Mouse (Mus musculus): ENCODE data around the gene Cxcr2. TPM values are rescaled to one million over a fixed set of nuclear protein-coding genes. Genes with fewer than 3 reads are reported as not detected.
"Not testable (repeated sequence)": the region's sequence is repeated elsewhere in the genome, so short reads cannot be mapped to it uniquely, and the experiment has no call there.

Gene Cxcr2
- polyA plus RNA-seq, 1 experiment from 2014 or later, result 0.20 TPM

GRCm38 (mm10) chr1:74139415-74139814, 14.4 kb upstream of the Cxcr2 start:
- no peak for DNase-seq (ENCODE audit: low spot score)

GRCm38 (mm10) chr1:74141781-74142180, 12.0 kb upstream of the Cxcr2 start:
- no peak for DNase-seq (ENCODE audit: low spot score)

DNA sequence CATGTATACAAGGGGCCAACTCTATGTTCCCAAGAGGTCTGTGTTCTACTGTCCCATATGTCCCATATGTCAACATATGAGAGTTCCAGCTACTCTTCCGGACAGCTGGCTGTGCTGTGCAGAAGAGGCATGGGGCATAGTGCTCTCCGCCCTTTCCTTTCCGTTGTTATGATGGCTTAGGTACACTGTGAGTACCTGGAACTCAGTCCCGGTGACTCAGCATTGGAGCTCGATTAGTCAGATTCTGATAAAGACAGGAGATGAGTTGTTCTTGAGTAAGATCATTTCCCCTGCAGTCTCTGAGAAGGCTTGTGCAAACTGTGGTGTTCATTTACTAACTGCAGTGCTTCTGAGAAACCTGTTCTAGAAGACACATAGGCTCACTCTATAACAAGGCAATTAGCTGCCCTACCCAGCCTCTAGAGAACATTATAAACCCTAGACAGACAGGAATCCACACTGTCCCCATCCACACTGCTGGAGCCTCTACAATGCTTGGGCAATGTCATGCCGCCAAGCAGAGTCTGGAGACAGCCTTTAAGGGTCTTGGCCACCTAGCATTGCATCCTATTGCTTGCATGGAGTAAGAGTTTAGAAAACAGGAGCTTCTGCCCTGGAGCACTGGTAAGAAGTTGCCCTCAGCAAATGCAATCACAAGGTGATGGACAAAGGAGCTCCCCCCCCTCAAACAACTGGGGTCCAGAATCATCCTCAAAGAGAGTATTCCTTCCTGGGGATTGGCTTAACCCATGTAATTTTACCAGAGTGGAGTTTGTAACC, 4.5 kb upstream of the Cxcr2 start:
- no peak for DNase-seq (ENCODE audit: low spot score)

DNA sequence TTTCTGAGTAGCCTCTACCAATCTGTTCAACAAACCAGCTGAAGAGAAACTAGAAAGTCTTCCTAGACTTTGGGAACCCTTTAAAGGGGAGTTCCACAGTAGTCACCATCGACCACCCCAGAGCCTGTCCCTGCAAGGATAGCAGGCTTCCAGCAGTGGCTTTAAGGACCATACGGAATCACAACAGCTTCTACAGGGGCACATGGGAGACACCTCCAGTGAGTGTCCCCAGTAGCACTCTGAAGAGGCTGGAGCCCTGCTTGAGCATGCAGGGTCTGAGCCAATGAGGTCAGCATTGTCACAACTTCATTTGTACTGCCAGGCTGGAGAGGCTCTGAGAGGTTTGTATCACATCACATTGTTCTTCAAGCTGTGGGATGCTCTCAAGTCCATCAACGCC, 3.7 kb upstream of the Cxcr2 start:
- no peak for DNase-seq (ENCODE audit: low spot score)

DNA sequence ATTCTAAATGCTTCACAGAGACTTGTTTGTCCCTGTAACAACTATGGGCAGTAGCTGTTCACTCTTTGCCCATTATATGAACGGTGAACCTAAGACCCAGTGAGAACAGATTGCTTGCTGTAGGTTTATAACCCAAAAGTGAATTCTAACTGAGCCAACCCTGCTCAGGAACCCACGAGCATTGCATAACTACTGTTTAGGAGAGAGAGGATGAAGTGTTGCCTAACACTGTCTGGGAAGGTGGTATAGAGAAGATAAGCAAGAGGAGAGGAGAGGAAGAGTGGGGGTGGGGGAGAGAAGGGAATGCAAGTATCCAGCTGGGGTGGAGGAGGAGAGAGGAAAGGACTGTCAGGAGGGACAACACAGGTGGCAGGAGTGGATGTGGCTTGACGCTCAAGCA, 2.7 kb upstream of the Cxcr2 start:
- DNase-seq (ENCODE audit: low spot score), result no peak

DNA sequence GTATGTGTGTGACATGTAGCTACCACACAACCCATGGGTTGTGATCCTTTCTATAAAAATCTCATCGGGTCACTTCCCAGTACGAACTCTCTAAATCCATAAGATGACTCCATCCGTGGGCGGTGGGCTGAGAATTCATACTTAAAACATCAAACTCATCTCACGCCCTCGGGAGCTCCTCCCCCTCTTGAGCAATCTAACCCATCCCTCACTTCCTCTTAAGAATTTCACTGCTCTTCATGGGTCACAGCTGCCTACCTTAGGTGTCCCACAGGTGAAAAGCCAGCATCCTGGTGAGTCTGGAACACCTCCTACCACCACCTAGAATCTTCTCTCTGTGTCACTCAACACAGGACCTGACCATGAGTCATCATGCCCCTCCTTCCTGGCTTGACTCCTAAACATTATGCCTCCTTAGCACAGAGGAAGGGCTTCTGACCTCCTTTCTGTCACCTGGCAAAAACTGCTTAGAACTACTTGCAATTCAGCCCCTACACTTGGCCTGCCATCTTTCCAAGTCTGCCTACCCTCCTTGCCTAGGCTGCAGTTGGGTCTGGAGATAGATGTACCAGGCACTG, 1.7 kb downstream of the Cxcr2 start:
- no peak for DNase-seq (ENCODE audit: low spot score)

- no peak for DNase-seq (ENCODE audit: low spot score)
Measured at GRCm38 (mm10) chr1:74156381-74156910, 2.7 kb downstream of the Cxcr2 start.

DNA sequence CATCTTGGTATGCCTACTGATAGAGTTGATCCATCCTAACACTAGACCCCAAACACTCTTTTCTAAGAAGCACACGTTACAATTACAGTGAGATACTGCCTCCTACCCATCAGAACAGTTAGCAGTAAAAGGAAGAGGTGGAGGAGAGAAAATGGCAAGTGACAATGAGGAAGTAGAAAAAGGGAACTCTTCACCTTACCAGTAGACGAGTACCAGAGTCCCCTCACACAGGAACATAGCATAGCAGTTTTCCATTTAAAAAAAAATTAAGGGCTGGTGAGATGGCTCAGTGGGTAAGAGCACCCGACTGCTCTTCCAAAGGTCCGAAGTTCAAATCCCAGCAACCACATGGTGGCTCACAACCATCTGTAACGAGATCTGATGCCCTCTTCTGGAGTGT, 5.8 kb downstream of the Cxcr2 start:
- DNase-seq (ENCODE audit: low spot score), result not testable (repeated sequence)

GRCm38 (mm10) chr1:74160036-74160435, 6.2 kb downstream of the Cxcr2 start:
- DNase-seq (ENCODE audit: low spot score), result no peak

- no peak for DNase-seq (ENCODE audit: low spot score)
Measured at GRCm38 (mm10) chr1:74167136-74167535, 13.3 kb downstream of the Cxcr2 start.

GRCm38 (mm10) chr1:74169721-74170120, 15.9 kb downstream of the Cxcr2 start:
- DNase-seq (ENCODE audit: low spot score), result no peak

- DNase-seq (ENCODE audit: low spot score), result no peak
Measured at GRCm38 (mm10) chr1:74172722-74173121, 18.9 kb downstream of the Cxcr2 start.

DNA sequence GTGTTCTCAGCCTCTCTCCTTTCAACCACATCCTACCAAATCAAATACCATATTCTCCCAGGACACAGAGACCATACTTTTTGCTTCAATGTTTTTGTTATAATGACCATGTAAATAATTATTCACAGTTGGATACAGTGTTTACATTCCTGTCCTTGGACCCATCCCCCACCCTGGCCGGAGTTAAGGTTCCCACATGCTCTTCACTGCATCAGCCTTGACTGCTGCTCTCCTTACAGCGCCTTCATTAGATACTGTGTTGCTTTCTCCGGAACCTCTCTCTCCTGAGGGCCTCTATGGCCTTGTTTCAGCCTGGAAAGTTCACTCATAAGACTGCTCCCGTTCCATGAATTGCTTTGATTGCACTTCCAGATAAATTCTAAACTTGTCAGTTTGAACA, 21.9 kb downstream of the Cxcr2 start:
- DNase-seq (ENCODE audit: low spot score), result no peak

DNA sequence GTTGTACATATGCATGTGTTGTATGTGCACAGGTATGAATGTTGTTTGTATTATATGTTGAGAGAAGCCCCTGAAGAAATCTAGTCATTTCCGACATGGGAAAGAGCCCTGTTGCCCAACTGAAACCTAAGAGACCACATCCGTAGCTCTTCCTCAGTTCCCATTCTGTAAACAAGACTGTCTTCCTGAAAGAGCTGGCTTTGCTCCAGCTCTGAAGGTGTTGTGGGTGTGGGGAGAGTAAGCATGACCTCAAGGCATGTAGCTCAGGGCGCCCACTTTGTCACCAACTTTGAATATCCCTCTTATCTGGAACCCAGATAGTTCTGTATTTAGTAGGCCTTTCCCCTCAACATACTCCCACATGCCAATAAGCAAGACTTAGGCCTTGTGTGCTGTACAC, 24.8 kb downstream of the Cxcr2 start:
- DNase-seq (ENCODE audit: low spot score), result no peak

DNA sequence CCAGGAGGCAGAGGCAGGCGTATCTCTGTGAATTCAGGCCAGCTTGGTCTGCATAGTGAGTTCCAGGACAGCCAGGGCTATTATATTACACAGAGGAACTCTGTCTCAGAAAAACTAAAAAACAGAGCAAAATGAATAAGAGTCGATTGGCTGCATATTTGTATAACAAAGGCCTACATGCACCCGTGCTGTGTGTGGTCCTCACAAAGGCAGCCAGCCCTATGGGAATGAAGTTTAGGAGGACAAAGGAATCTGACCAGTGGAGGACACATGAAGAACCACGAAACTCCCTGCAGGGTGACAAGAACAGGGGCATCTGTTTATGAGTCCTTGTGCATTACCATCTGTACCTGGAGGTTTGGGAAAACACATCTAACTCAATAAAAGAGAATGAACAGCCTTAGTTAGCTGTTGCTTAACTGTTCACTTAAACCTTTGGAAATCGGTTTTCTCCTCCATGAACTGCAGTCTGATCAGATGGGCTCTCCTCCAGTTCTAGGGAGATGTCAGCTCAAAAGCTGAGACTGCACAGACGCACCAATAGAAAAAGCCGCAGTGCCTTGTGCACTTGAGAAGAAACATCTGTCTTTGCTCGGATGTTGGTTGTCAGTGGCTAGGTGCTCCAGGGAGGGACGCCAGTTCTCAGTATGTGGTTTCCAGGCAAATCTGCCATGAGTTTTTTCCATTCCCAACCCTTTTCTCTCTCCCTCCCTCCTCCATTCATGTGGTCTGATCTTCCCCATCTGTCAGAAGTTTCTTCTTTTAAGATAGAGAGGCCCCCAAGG, 26.0 kb downstream of the Cxcr2 start:
- DNase-seq (ENCODE audit: low spot score), result peak; percentile 11

- no peak for DNase-seq (ENCODE audit: low spot score)
Measured at GRCm38 (mm10) chr1:74181462-74181861, 27.7 kb downstream of the Cxcr2 start.

DNA sequence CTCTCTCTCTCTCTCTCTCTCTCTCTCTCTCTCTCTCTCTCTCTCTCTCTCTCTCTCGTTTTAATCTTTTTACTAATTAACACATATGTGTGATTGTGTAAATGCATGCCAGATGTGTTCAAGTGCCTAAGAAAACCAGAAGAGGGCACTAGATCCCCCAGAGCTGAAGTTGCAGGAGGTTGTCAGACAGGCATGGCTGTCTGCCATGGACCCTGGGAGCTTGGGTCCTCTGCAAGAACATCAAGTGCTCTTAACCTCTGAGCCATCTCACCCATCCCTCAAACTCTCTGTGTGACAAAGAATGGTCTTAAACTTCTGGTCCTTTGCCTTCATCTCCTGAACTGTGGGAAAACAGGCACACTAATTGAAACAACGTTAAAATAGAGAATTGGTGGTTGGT, 29.2 kb downstream of the Cxcr2 start:
- DNase-seq (ENCODE audit: low spot score), result no peak

DNA sequence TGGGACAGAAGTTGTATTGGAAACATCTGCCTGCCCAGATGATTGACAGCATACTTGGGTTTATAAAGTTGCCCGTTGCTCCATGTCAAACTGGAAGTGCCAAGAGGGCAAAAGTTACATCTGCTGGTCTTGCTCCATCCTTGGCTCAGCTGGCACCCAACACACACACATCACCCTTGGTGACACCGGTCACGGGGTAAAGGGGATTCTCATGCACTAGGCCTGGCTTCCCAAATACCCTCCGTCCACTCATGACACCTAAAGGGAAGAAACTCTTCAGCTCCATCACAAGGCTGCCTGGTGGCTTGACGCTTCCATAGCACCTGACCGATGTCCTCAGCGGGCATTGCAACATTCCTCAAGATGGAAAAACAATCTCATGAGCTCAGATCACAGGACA, 36.7 kb downstream of the Cxcr2 start:
- no peak for DNase-seq (ENCODE audit: low spot score)

DNA sequence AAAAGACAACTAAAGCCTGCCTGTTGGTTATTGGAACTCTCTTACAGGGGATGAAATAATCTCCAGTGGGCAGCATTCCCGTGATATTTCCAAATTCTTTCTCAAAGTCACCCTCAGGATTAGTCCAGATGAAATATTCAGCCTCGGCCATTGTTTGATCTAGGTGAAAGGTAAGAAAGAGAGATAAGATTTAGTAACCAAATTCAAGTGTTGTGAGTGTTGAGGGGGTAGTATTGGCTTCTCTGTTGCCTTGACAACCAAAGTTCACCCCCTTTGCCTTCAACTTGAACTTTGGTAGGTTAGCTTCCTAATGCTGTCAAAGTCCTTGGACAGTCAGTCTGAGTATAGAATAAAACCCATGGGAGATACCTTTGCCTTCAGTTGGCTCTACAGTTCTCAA, 38.9 kb downstream of the Cxcr2 start:
- no peak for DNase-seq (ENCODE audit: low spot score)

DNA sequence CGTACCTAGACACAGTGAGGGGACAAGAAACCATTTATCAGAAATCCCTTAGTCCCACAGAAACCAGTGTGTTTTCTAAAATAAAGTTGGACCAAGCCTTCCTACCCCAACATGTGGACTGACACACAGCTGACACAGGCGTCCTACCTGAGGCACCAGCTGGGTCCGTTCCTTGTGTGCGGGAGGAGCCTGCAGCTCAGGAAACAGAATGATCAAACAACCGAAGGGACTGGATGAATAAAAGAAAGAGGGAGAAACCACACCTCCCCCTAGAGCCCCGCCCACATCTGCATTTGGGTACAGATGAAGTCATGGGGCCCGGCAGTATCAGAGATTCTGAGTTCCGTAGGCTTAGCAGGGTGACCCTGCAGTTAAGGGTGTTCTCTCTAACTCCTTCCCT, 40.7 kb downstream of the Cxcr2 start, which contains the start of gene Cxcr1:
Gene Cxcr1, minus strand, starts transcription at position 187 of the 400 bp plus-strand sequence.
- DNase-seq (ENCODE audit: low spot score), result no peak

DNA sequence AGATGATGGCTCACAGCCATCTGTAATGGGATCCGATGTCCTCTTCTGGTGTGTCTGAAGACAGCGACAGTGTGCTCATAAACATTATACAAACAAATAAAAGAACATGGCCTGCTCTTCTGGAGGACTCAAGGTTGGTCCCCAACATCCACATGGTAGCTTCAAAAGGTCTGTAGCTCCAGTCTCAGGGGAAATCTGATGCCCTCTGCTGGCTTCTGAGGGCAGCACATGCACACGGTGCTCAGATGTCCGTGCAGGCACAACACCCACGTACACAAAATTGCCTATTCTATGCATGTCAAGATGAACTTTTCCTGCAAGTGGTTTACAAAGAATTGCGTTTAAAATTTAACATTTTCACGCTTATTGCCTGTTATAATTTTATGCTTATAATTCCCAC, 42.2 kb downstream of the Cxcr2 start:
- DNase-seq (ENCODE audit: low spot score), result peak; percentile 62
